Mouse (Mus musculus) bone marrow macrophage, adult 2 months (primary cell): ENCODE data around the gene Msl1.

Experiments
- CTCF ChIP-seq: IDR thresholded peaks from 2 replicates; pipeline ENCODE4 v1.5.1; 2012; ENCODE audit warnings: low read depth, mild to moderate bottlenecking, low read length, moderate library complexity
- POLR2A ChIP-seq: IDR thresholded peaks from 2 replicates; pipeline ENCODE4 v1.6.1; 2012; ENCODE audit warnings: mild to moderate bottlenecking, low read depth, low read length, borderline replicate concordance

- TF ChIP-seq CTCF, result no peak
- TF ChIP-seq POLR2A, result no peak
These were observed 32.6 kb downstream of the Msl1 start for GRCm38 (mm10) chr11:98827877-98828276.
